Mouse (Mus musculus) brain, adult 2 months (tissue): ENCODE data around the gene Adam30.
"Not testable (repeated sequence)": the region's sequence is repeated elsewhere in the genome, so short reads cannot be mapped to it uniquely, and the experiment has no call there.

ENCODE experiments used
- DNase-seq: peaks from one replicate; pipeline ENCODE4 v3.0.0; 2011; ENCODE audit warnings: low read depth, low spot score

Gene Adam30

DNA sequence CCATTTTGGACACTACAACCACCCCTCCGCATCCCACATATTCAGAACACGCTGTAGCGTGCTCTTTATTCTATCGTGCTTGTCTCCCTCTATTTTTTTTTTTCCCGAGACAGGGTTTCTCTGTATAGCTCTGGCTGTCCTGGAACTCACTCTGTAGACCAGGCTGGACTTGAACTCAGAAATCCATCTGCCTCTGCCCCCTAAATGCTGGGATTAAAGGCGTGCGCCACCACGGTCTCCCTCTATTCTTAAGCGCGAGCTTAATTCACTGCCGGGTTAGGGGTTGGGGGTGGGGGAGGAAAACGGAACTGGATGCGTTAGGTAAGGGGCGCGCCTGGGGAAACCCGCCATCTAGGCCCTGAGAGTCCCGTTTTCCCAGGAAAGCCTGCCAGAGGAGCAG is at the start of gene Adam30:
Adam30 (plus strand) TSS at position 301 of the 400 bp plus-strand sequence.
- no peak for DNase-seq

DNA sequence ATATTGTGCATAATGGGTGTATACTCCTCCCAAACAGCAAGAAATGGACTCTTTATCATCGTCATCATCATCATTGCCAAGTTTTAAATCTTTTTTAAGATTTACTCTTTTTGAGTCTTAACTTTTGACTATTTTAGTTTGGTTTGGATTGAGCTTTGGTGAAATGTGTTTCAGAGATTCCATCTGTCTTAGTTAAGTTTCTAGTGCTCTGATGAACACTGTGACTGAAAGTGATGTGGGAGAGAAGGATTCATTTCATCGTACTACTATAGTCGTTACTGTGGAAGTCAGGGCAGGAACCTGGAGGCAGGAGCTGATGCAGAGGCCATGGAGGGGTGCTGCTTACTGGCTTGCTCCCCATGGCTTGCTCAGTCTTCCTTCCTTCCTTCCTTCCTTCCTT is 42.2 kb upstream of the Adam30 start:
- DNase-seq, result no peak

DNA sequence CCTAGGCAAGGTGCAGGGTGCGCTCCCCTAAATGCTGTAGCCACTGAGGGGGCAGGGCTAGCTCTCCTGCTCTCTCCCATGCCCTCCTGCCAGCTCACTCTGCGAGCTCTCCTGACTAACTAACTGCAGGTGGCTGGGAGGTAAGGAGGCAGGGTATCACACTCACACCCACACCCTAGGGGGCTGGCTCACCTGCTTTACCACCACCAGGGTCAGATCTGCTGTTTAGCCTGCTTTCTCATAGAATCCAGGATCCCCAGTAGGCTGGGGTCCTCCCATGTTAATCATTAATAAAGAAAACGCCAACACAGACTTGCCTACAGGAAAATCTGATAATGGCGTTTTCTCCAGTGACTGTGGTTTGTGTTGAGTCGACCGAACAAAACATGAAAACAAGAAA is 41.1 kb upstream of the Adam30 start:
- no peak for DNase-seq

DNA sequence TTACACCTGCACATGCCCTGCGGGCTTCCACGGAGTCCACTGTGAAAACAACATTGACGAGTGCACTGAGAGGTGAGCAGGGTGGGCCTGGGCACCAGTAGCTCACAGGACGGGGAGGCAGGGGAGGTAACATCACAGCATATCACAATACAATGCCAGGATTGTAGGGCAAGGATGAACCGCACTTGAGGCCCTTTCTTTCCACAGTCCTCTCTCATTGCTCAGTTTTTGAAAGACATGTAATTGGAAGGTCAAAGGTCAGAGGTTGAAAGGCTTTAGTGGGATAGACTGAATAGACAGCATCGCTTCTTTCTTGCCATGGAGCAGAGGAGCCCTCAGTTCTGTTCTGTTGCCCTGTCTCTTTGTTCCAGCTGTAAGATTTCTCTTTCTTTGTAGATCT is 39.5 kb upstream of the Adam30 start:
- DNase-seq, result no peak

DNA sequence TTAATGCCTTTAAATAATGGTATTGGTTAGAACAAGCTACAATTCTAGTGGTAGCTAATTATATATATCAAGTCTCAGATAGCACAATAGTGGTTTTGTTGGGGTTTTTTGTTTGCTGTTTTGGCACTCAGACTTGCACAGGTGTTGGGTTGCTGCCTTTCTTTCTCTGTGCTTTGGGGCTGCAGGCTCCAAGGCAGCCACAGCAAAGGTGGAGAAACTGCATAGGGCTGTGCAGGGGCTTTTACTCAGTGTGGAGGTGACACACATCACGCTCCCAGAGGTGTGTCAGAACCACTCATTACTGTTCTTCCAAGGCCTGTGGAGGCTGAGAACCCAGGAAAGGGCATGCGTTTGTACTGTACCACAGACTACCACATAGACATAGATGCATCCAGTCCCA is 32.7 kb upstream of the Adam30 start:
- no peak for DNase-seq

DNA sequence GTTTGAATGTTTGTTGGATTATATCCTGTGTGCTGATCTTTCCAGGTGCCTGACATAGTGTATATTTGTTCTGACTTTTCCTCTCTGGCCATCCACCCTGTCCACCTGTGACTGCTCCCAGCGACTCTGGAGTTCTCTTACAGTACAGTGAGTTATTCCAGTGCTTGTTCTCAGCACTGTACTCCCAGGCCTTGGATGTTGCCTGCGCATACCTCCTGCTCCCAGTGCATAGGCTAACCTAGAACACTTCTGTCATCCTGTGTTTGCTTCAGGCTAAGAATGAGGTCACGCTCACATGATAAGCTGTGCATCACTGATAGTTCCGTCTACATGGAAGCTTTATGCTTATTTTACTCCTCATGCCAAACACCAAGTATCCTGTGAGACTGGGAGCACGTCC is 31.7 kb upstream of the Adam30 start:
- DNase-seq, result no peak

DNA sequence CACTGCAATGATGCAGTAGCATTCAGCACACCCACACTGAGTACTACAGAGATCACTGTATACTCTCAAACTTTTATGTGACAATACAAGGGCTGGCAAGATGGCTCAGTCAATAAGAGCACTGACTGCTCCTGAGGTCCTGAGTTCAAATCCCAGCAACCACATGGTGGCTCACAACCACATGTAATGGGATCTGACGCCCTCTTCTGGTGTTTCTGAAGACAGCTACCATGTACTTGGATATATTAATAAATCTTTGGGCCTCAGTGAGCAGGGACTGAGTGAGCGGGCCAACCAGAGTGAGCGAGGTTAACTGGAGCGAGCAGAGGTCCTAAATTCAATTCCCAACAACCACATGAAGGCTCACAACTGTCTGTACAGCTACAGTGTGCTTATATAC is 28.3 kb upstream of the Adam30 start:
- DNase-seq, result not testable (repeated sequence)

DNA sequence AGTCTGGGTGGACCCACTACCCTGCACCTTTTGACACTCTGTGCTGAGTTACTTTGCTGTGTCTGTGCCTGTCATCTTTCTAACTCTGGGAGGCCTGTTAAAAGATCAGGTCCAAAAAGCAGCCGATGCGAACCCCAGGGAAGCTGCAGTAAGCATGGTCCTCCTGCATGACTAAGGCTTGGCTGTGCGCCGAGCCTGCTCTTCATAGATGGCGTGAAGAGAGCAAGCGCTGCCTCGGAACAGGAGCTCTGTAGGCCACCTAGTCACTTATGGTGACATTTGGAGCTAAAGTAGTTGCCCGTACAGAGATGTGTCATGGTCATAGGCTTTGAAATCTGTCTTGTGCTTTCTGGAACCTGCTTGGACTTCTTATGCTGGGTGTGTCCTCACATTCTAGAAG is 27.8 kb upstream of the Adam30 start:
- DNase-seq, result peak; percentile 16

DNA sequence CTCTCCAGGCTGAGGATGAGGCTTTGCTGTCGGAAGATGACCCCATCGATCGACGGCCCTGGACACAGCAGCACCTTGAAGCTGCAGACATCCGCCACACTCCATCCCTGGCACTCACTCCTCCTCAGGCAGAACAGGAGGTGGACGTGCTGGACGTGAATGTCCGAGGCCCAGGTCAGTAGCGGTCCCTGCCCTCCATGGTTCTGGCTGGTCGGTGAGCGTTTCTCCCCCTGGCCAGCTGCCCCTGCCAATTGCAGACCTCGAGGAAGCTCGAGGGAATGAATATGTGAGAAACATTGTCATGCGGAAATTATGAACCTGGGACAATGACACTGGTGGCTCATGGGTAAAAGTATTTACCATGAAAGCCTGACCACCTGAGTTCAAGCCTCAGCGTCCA is 19.0 kb upstream of the Adam30 start:
- DNase-seq, result no peak

DNA sequence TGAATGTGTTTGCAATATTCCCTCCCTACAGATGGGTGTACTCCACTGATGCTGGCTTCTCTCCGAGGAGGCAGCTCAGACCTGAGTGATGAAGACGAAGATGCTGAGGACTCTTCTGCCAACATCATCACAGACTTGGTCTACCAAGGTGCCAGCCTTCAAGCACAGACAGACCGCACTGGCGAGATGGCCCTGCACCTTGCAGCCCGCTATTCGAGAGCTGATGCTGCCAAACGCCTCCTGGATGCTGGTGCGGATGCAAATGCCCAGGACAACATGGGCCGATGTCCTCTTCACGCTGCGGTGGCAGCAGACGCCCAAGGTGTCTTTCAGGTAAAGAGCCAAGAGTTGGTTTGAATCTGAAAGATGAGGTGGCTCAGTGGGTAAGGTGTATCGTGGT is 17.6 kb upstream of the Adam30 start:
- no peak for DNase-seq

DNA sequence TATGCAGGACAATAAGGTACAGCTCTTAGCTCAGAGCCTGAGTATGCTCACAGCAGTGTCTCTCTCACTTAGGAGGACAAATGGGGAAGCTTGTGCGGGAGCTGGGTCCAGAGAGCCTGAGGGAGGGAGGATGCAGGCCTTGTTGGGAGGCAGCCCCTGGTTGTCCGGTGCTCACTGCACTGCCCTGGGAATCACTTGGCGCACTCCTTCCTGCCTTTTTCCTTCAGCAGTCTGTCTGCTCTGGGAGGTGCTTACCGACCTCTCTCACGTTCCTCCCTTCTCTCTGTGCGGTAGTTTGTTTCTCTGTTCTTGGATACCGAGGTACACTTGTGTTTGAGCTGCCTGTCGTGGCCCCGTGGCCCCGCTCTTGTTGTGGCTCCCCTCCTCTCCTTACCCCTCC is 15.2 kb upstream of the Adam30 start:
- DNase-seq, result no peak

DNA sequence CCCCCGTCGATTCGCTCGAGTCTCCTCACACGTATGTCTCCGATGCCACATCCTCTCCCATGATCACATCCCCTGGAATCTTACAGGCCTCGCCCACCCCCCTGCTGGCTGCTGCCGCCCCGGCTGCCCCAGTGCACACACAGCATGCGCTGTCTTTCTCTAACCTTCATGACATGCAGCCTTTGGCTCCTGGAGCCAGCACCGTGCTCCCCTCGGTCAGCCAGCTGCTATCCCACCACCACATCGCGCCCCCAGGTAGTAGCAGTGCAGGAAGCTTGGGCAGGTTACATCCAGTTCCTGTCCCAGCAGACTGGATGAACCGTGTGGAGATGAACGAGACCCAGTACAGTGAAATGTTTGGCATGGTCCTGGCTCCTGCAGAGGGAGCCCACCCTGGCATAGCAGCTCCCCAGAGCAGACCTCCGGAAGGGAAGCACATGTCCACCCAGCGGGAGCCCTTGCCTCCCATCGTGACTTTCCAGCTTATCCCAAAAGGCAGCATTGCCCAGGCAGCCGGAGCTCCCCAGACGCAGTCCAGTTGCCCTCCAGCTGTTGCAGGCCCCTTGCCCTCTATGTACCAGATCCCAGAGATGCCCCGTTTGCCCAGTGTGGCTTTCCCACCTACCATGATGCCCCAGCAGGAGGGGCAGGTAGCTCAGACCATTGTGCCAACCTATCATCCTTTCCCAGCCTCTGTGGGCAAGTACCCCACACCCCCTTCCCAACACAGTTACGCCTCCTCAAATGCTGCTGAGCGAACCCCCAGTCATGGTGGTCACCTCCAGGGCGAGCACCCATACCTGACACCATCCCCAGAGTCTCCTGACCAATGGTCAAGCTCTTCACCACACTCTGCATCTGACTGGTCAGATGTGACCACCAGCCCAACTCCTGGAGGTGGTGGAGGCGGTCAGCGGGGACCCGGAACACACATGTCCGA is 13.7 kb upstream of the Adam30 start:
- no peak for DNase-seq

DNA sequence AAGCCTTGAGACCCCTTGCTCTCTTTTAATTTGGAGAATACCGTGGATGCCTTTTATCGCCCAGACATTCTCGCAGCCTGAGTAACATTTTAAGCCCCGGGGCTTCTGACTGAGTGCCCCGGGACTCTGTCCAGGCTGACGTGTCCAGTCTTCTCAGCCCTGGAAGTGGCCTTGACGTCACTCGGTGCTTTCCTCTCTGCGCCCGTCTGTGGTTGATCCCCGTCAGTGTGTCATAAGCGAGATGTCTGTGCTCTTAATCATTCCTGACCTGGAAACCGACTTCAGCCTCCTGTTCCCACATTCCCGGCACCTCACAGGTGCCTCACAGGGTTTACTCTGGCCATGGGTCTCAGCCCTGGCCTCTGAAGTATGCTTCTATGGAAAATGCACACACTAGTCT is 12.7 kb upstream of the Adam30 start:
- no peak for DNase-seq

DNA sequence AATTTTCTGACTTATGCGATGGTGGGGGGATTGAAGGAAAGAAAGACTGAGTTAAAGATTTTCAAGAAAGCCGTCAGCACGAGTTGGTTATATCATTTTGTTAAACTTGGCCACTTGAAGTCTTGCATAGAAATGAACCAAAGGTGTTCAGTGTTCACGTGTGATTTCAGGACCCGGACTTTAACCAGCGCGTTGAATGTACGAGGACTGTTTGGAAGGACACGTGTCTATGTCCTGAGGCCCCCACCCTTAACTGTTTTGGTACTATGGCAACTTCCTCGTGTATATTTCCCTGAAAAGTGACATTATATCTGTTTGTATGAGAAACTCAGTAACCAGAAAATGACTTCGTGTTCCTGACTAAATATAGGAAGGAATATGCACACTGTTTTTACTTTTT is 10.5 kb upstream of the Adam30 start:
- DNase-seq, result no peak

DNA sequence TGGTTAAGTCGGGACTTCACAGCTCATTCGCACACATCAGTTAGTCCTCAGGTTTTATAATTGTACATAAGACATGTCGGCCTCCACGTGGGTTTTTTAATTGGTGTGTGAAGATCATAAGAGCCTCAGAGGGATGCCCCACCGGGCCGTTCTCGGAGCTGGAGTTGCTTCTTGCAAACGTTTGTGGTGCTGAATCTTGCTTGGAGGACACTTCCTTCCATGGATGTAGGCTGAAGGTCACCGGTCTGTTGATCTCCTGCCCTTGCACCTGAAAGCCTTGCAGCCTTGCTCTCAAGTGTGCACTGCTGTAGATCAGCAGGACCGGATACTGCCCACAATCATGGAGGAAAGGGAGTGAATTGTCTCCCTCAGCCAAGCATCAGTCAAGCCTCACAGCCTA is 9.4 kb upstream of the Adam30 start:
- DNase-seq, result no peak

DNA sequence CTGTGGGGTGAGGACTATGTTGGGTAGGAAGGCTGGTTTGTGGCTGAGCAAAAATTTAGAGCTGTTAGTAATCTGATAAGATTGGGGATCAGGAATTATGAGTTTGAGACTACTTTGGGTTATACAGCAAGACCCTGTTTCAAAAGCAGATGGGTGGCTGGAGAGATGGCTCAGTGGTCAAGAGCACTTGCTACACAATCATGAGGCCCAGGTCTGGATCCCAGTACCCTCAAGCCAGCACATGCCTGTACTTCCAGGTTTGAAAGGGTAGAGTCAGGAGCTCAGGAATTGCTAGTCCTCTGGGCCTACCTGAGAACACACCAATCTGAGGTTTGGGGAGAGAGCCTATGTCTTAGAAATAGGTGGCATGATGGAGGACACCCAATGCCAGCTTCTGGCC is 7.0 kb upstream of the Adam30 start:
- no peak for DNase-seq

DNA sequence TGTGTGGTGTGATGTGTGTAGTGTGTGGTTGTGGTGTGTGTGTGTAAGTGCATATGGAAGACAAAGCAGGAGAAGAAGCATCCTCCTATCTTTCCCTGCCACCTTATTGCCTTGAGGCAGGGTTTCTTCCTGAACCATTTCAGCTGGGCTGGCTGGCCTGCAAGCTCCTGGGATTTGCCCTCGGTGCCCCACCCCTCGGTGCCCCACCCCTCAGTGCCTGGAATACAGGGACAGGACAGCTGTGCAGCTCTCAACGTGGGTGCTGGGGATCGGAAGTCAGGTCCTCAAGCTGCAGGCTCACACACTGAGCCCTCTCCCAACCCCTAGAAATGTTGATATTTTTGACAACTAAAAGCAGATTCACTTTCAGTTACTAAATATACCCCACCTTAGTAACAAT is 4.3 kb upstream of the Adam30 start:
- no peak for DNase-seq

DNA sequence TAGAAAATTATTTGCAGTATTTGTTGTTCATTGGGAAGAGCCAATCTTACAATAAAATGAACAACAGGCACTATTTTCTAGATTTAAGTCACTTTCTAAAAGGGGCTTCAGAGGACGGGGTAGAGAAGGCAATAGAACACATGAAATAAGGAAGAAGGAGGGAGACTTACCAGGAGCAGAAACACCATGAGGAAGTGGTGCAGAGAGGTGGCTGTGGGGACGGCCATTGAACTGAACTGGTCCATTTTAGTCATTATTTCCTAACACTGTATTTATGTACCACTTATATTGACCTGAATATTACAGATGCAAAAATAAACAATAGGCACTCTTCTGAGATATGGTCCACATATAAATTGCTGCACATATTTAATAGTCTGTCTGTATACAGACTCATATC is 3.4 kb upstream of the Adam30 start:
- DNase-seq, result no peak

DNA sequence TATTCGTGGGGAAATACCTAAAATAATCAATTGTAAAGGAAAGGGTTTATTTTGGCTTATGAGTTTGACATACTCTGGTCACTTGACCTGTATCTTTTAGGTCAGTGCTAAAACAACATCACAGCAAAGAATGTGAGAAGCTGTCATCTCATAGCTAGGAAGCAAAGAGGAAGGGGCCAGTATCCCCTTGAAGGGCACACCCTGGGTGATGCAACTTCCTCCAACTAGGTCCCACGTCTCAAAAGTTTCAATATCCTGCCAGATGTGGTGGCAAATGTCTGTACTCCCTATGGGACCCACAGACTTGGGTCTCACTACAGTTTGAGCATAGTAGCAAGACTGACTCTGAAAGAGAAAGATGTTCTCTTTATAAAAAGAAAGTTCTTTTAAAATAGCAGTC is 2.8 kb upstream of the Adam30 start:
- no peak for DNase-seq

DNA sequence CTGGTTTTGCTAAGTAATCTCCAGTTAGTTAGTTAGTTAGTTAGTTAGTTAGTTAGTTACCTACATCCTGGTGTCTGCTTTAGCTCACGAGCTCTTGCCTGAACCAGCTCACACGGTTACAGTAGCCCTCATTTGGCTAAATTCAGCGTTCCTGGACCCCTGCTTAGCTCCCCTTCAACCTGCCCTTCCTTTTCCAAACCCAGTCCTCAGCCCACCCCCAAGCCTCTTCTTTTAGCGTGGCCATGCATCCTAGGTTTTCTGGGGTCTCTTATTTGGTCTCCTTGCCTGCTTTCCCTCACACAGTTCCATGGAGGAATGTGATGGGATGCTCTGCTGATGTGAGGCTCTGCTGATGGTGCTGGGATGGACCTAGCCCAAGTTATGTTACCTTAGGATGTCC is 1.8 kb upstream of the Adam30 start:
- no peak for DNase-seq

DNA sequence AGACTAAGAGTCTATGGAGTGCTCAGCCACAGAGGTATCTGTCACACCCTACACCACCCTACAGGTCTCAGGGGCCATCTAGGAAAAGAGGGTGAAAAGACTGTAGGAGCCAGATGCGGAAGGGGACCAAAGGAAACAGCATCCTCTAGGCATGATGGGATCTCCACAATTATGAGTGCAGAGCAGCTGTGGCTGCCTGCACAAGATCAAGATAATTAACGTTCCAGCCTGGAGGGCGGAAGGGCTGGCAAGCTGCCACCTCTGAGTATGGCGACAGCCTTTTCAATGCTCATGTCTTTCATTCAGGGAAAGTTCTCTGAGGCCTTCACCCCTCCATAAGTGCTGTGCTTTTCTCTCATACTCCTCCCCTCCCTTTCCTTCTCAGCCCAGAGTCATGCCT is 1.1 kb upstream of the Adam30 start:
- DNase-seq, result peak; percentile 35

DNA sequence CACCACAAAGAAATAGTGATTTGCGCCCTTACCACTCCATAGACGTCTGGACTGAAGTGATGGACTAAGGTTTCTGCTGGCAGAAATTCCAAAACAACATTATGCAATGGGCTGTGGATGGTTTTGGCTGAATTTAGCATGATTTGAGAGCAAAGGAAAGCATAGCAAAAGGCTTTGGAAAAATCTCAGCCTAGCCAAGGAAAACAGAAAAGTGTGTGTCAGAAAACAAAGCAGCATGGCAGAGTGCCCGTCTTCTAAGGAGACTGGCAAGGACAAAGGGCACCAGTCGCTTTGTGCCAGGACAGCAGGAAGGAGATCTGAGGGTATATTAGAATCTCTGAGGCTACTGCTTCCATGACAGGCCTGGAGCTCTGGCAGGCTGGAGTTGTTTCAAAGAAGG is 17.9 kb downstream of the Adam30 start:
- DNase-seq, result peak; percentile 53

DNA sequence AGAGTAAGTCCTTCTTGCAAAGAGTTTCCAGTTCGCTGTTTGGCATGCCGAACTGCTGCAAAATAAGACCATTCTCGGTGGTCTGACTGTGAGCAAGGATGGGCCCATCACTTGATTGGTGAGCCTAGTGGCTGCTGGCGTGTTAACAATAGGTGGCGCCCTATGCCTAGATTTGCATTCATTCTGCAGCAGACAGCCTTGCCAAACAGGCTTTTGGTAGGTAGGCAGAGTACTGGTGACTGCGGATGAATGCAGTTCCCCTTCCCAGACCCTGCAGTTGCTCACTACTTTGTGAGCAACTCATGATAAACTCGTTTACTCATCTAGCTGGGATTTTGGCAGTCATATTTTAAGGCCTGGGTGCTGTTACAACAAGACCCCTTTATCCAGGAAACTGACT is 20.4 kb downstream of the Adam30 start:
- peak; percentile 64 for DNase-seq
